In genomic region chr5:67296171-67296570, GRCm38 (mm10) we compare ENCODE assay signal across 23 mouse cellular contexts.
"Had no signal": no experiment of that assay in that cellular context is flagged by ENCODE, and none has a peak within 500 bp of the region (broad histone marks: within the 10 kb centered on the region; RNA-seq: fewer than 3 reads in every experiment).

No protein-coding gene starts in this region.

- DNase-seq: gastrocnemius, adult 2 months; gastrocnemius, postnatal 10 days; gastrocnemius, postnatal 25 days; heart, adult 2 months; heart, postnatal 10 days; heart, postnatal 4 days; kidney, adult 8-10 months; kidney, postnatal 10 days; kidney, postnatal 4 days; liver, embryonic 13.5 days had no signal

- H3K27ac ChIP-seq: gastrocnemius, adult 2 months; heart, adult 2 months; hindbrain, embryonic 10.5 days; hindbrain, embryonic 12.5 days; hindbrain, embryonic 14.5 days; intestine, embryonic 15.5 days; layer of hippocampus, adult 2 months; left cerebral cortex, adult 2 months; limb, embryonic 10.5 days; limb, embryonic 12.5 days had no signal

- H3K4me2 ChIP-seq: heart, embryonic 12.5 days; hindbrain, embryonic 12.5 days; hindbrain, embryonic 14.5 days; intestine, embryonic 15.5 days; limb, embryonic 12.5 days; liver, embryonic 13.5 days had no signal

- H3K4me3 ChIP-seq: gastrocnemius, adult 2 months; heart, adult 2 months; heart, embryonic 12.5 days; hindbrain, embryonic 10.5 days; hindbrain, embryonic 12.5 days; intestine, embryonic 15.5 days; layer of hippocampus, adult 2 months; left cerebral cortex, adult 2 months; limb, embryonic 10.5 days; limb, embryonic 12.5 days; liver, embryonic 13.5 days had no signal

- H3K4me1 ChIP-seq: heart, embryonic 12.5 days; hindbrain, embryonic 10.5 days; hindbrain, embryonic 12.5 days; intestine, embryonic 15.5 days; limb, embryonic 10.5 days; limb, embryonic 12.5 days had no signal

- H3K9me3 ChIP-seq: heart, embryonic 12.5 days; hindbrain, embryonic 10.5 days; hindbrain, embryonic 12.5 days; intestine, embryonic 15.5 days; limb, embryonic 10.5 days; limb, embryonic 12.5 days; liver, embryonic 13.5 days had no signal

- H3K9ac ChIP-seq: heart, embryonic 12.5 days; hindbrain, embryonic 12.5 days; hindbrain, embryonic 14.5 days; intestine, embryonic 15.5 days; limb, embryonic 12.5 days had no signal

- H3K36me3 ChIP-seq: intestine, embryonic 15.5 days had no signal

- H3K27me3 ChIP-seq: heart, embryonic 12.5 days; hindbrain, embryonic 12.5 days; intestine, embryonic 15.5 days; limb, embryonic 12.5 days; liver, embryonic 13.5 days had no signal

- ATAC-seq: forebrain, embryonic 16.5 days; hindbrain, embryonic 16.5 days; inflammation-experienced regulatory T-cells, adult 6 months; intestine, embryonic 15.5 days; intestine, postnatal 0 days had no signal
